Mouse (Mus musculus): ENCODE data around the gene Luc7l2.

The Luc7l2 gene

DNA sequence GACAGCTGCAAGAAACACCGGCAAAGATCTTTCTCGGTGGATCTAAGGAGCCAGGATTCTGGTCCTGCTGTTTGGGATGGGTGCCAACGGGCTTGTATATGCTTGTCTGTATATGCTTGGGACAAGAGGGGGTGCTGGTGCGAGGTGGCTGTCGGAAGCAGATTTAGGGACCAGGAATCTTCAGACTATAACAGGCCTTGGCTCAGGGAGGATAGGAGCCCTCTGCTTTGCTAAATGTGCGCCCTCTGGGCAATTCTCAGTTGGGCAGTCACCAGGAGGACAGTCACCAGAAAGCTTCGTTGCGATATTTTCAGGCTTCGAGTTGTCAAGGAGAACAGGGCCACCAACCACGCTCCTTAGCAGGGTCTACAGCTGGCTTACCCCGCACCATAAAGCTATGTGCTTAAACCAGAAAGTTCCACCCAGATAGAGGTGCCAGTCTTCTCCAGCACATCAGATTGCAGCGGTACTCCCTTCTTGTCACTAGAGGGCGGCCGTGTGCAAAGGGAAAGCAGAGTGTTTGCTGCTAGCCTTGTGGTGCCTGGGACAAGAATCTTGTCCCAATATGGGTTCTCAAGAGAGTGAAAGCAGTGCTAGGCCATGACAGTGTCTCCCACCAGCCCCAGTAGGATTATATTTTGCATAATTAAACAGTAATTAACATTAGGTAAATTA lies 99.3 kb downstream of the Luc7l2 start:
- peak; percentile 98 for ATAC-seq (ENCODE audit: low TSS enrichment)

All from frontal cortex, adult (tissue).